Mouse (Mus musculus): ENCODE results near the gene Fbxl8. TPM values are rescaled to one million over a fixed set of nuclear protein-coding genes. Genes with fewer than 3 reads are reported as not detected.
A peak's percentile ranks its signal among the peaks of the same experiment; 100 is the strongest.

The Fbxl8 gene
- polyA plus RNA-seq, 2 experiments, result 0.75 to 1.0 TPM

DNA sequence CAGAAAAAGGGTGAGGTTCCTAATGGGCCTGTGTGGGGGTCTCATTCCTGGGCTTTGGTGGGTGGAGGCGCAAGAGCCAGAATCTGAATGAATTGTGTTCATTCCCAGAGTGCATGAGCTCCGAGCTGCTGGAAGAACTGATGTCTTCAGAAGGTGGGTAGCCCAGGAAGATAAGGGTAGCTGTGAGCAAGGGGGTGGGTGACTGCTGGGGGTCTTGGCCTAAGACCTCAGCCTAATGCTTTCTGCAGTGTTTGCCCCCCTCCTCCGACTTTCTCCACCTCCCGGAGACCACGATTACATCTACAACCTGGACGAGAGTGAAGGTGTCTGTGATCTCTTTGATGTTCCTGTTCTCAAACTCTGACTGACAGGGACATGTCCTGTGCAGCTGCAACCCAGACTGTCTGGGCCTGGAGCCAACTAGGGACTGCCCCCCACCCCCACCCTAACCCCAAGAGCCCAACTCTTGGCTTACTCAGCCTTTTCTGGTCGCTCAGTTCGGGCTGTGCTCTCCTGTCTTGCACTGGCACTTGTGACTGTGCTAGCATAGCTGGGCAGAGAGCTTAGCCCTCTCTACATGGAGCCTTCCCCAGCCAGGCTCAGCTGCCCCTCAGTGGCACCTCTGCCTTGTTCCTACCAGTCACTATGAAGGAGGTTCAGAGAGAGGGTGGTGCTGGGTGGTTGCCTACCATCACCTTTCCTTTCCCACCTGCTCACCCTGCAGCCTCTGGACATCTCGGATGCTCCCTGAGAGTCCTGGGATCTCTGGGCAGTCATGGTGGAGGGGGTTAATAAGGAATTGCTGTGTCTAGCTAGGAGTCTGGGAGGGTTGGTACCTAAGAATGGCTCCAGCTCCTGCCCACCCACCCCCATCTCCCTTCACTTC, 40.1 kb downstream of the Fbxl8 start:
- H3K27me3 ChIP-seq (ENCODE audit: control insufficient read depth, insufficient read depth, low read length), result no peaks in the 10 kb centered on the region
- no peak for TF ChIP-seq CTCF (IDR thresholded peaks at IDR 0.05; ENCODE audit: low read depth)
- 0 out of 2 replicates have a peak, but pooled peaks have one; percentile 5 for TF ChIP-seq EP300 (IDR thresholded peaks at IDR 0.05; ENCODE audit: low read depth)
- H3K36me3 ChIP-seq (replicated peaks; ENCODE audit: control insufficient read depth, insufficient read depth, low read depth), result peaks cover 82% of the 10 kb centered on the region
- H3K9me3 ChIP-seq (ENCODE audit: control insufficient read depth, low read length), result no peaks in the 10 kb centered on the region
- WGBS (ENCODE audit: insufficient replicate concordance), result 68% methylated on average over 9 of the region's 9 CpGs
- peak overlapping the region; percentile 38; the same call in 1 of the 2 replicates for H3K27ac ChIP-seq
- ATAC-seq (ENCODE audit: insufficient read depth) (no peak), DNase-seq (ENCODE audit: low read depth in 3 of 3, low spot score in 3 of 3) (no peak)
- no peak overlapping the region for H3K4me3 ChIP-seq (ENCODE audit: insufficient read depth in 1 of 2, low read depth in 2 of 2, low read length in 2 of 2)
- H3K9ac ChIP-seq (replicated peaks), result no peak overlapping the region
- peaks cover 33 to 55% of the 10 kb centered on the region in 2 experiments for H3K4me1 ChIP-seq (replicated peaks; ENCODE audit: control insufficient read depth in 2 of 2, insufficient read depth in 2 of 2, low read length in 1 of 2)
- peak overlapping the region; percentile 52 for H3K4me2 ChIP-seq (ENCODE audit: low read depth)

DNA sequence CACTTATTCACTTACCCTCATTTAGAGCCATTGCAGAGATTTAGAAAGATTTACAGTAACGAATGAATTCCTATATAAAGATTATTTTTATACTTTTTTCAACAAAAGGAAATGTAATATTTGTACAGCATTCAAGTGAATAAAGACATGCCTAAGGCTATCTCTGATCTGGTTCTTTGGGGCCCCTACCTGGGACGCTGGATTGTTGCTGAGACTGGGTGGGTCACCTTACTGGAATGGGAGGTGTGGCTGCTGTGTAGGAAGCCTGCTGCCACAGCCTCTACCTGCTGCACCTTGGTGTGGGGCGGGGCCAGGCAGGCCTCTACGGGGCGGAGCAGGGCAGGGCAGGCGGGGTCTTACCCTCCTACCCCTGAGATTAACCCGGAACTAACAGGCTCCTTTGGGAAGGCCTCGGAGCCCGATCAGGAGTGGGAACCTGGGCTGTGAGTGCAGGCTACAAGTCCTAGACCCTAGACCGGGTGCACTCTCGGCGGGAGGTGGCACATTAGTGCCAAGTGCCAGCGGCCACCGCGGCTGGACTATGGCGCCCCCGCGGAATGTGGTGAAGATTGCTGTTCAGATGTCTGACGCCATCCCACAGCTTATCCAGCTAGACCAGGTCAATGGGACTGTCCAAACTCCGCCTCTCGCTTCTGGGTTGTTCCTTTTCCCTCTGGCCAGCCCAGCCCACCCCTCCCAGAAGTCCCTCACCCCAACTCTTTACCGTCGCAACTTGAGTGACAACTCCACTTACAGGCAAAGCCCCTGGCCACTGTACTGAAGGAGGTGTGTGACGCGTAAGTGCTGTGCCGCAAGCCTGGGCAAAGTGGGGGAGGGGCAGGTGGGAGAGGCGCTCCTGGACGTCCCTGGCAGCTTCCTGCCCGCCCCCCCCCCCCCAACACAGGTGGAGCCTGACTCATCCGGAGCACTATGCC, 41.0 kb downstream of the Fbxl8 start, which contains the start of gene Elmo3:
Elmo3 (plus strand) TSS at position 391 of the 935 bp plus-strand sequence.
- Histone ChIP-seq H3K9ac (replicated peaks) (0 out of 2 replicates have a peak within 1 kb of the TSS, but pooled peaks have one; percentile 13), H3K4me2 (ENCODE audit: low read depth) (peak within 1 kb of the TSS; percentile 52), H3K27me3 (ENCODE audit: control insufficient read depth, insufficient read depth, low read length) (no peaks in the 10 kb centered on the region), H3K4me3 (ENCODE audit: insufficient read depth in 1 of 2, low read depth in 2 of 2, low read length in 2 of 2) (peak within 1 kb of the TSS; percentile 39 to 41), H3K4me1 (replicated peaks; ENCODE audit: control insufficient read depth in 2 of 2, insufficient read depth in 2 of 2, low read length in 1 of 2) (peaks cover 27 to 48% of the 10 kb centered on the region in 2 experiments), H3K9me3 (ENCODE audit: control insufficient read depth, low read length) (no peaks in the 10 kb centered on the region), H3K36me3 (replicated peaks; ENCODE audit: control insufficient read depth, insufficient read depth, low read depth) (peaks cover 80% of the 10 kb centered on the region), H3K27ac (peak within 1 kb of the TSS; percentile 42)
- DNase-seq (ENCODE audit: low read depth in 3 of 3, low spot score in 3 of 3), result no peak
- TF ChIP-seq CTCF (IDR thresholded peaks at IDR 0.05; ENCODE audit: low read depth) (peak; percentile 37; the same call in 1 of the 2 replicates), EP300 (IDR thresholded peaks at IDR 0.05; ENCODE audit: low read depth) (no peak; the same call in 1 of the 2 replicates)
- WGBS (ENCODE audit: insufficient replicate concordance), result 12% methylated on average over 28 of the region's 30 CpGs
- peak; percentile 70 for ATAC-seq (ENCODE audit: insufficient read depth)

DNA sequence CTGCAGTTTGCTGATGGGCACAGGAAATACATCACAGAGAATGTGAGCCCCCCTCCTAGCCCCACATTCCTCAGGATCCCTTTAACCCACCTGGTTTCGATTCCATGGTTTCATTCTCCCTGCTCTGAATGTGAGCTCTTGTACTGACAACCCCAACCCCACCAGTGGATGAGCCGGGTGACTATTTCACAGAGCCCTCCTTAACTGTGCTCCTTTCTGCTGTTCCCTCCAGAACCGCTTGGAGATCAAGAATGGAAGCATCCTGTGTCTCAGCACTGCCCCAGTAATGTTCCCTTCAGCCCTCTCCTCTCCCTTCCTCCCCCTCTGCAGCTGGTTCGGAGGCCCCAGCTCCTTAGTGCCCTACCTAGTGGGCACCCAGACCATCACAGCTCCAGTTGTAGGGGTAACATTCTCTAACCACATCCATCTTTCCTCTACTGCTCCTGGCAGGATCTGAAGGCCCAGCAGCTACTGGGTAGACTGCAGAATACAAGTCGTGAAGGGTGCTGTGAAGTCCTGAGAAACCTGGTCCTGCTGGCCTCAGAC, 41.8 kb downstream of the Fbxl8 start:
- peaks cover 75% of the 10 kb centered on the region for H3K36me3 ChIP-seq (replicated peaks; ENCODE audit: control insufficient read depth, insufficient read depth, low read depth)
- H3K27ac ChIP-seq, result peak overlapping the region; percentile 35
- H3K4me1 ChIP-seq (replicated peaks; ENCODE audit: control insufficient read depth in 2 of 2, insufficient read depth in 2 of 2, low read length in 1 of 2), result peaks cover 20 to 41% of the 10 kb centered on the region in 2 experiments
- H3K27me3 ChIP-seq (ENCODE audit: control insufficient read depth, insufficient read depth, low read length), result no peaks in the 10 kb centered on the region
- DNase-seq (ENCODE audit: low read depth in 3 of 3, low spot score in 3 of 3) (no peak), ATAC-seq (ENCODE audit: insufficient read depth) (no peak)
- TF ChIP-seq CTCF (IDR thresholded peaks at IDR 0.05; ENCODE audit: low read depth) (peak; percentile 13; the same call in 1 of the 2 replicates), EP300 (IDR thresholded peaks at IDR 0.05; ENCODE audit: low read depth) (no peak)
- peak overlapping the region; percentile 52 for H3K4me2 ChIP-seq (ENCODE audit: low read depth)
- H3K9ac ChIP-seq (replicated peaks), result no peak overlapping the region
- 67% methylated on average over 5 of the region's 5 CpGs for WGBS (ENCODE audit: insufficient replicate concordance)
- H3K9me3 ChIP-seq (ENCODE audit: control insufficient read depth, low read length), result no peaks in the 10 kb centered on the region
- H3K4me3 ChIP-seq (ENCODE audit: insufficient read depth in 1 of 2, low read depth in 2 of 2, low read length in 2 of 2), result peak overlapping the region in 1 of 2 experiments; percentile 39; a peak in 1 of 4 replicates

DNA sequence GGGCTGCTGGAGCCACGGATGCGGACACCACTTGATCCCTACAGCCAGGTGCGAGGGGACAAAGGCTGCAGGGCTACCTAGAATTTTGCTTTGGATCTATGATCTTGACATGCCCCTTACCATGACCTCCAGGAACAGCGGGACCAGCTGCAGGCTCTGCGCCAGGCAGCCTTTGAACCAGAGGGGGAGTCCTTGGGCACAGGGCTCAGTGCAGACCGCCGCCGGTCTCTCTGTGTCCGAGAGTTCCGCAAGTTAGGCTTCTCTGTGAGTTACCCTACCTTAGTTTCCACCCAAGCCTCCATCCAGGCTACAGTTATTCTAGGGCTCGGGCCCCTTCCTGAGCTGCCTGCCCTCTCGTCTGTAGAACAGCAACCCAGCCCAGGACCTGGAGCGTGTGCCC, 43.2 kb downstream of the Fbxl8 start:
- TF ChIP-seq CTCF (IDR thresholded peaks at IDR 0.05; ENCODE audit: low read depth), result no peak
- TF ChIP-seq EP300 (IDR thresholded peaks at IDR 0.05; ENCODE audit: low read depth), result no peak
- Histone ChIP-seq H3K27ac (no peak overlapping the region), H3K4me3 (ENCODE audit: insufficient read depth in 1 of 2, low read depth in 2 of 2, low read length in 2 of 2) (no peak overlapping the region), H3K9me3 (ENCODE audit: control insufficient read depth, low read length) (no peaks in the 10 kb centered on the region), H3K4me1 (replicated peaks; ENCODE audit: control insufficient read depth in 2 of 2, insufficient read depth in 2 of 2, low read length in 1 of 2) (peaks cover 20 to 40% of the 10 kb centered on the region in 2 experiments), H3K36me3 (replicated peaks; ENCODE audit: control insufficient read depth, insufficient read depth, low read depth) (peaks cover 71% of the 10 kb centered on the region), H3K9ac (replicated peaks) (no peak overlapping the region), H3K4me2 (ENCODE audit: low read depth) (no peak overlapping the region), H3K27me3 (ENCODE audit: control insufficient read depth, insufficient read depth, low read length) (no peaks in the 10 kb centered on the region)
- 91% methylated on average over 13 of the region's 13 CpGs for WGBS (ENCODE audit: insufficient replicate concordance)
- no peak for ATAC-seq (ENCODE audit: insufficient read depth)
- DNase-seq (ENCODE audit: low read depth in 3 of 3, low spot score in 3 of 3), result no peak
